Mouse (Mus musculus) heart, postnatal 36 days (tissue): Measurements from ENCODE around the gene Vwa3b. TPM values are rescaled to one million over a fixed set of nuclear protein-coding genes. Genes with fewer than 3 reads are reported as not detected.

Experiments used
- DNase-seq, 2 experiments: peaks; one replicate each; pipeline ENCODE4 v3.0.0; 2021 to 2022
- intact Hi-C: fragments of 180-260 bp; cut with DNase I; formaldehyde crosslinking; loops from one replicate; pipeline ENCODE4 v1.15.1; 2025
- total RNA-seq, 2 experiments: library from RNA; stranded (reverse); gene quantifications; 2 replicates each; pipeline ENCODE4 v1.2.3; 2021

The Vwa3b gene
- total RNA-seq, 2 experiments from 2014 or later, result 0.56 TPM; not detected in 1

DNA sequence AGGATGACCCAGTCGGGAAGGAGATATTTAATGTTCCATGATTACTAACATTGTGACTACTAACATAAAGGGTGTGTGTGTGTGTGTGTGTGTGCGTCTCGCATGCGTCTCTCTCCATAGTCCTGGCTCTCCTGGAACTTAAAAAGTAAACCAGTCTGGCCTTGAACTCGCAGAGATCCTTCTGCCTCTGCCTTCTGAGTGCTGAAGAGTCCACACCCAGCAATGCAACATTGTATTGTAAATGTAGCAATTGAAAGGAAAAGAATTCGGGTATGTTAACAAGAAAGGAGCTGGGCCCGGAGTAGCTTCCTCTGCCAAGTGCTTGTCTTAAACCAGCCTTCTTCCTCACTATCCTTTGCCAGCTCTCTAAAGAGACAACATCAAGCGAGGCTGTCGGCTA, 186.0 kb downstream of the Vwa3b start:
- intact Hi-C loops, result no loop called here
- no peak for DNase-seq

DNA sequence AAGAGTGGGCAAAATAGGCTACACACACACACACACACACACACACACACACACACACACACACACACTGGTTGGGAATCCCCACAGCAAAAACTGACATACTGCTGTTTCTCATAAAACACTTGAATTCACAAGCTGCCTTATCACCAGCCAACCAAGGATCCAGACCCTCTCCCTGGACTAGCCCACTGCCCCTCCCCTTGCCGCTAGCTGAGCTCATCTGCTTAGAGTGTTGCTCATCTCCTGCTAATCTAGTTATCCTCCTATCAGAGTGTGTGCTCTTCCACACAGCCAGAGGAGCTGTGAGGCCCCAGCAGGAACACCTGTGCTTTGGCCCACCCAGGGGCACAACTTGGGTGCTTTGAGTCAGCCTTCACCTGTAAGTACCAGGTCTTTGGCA, 187.7 kb downstream of the Vwa3b start, which contains the start of gene Cnga3:
Gene Cnga3, plus strand, starts transcription at position 291 of the 400 bp plus-strand sequence.
- no peak for DNase-seq
- intact Hi-C loops, result no loop called here

DNA sequence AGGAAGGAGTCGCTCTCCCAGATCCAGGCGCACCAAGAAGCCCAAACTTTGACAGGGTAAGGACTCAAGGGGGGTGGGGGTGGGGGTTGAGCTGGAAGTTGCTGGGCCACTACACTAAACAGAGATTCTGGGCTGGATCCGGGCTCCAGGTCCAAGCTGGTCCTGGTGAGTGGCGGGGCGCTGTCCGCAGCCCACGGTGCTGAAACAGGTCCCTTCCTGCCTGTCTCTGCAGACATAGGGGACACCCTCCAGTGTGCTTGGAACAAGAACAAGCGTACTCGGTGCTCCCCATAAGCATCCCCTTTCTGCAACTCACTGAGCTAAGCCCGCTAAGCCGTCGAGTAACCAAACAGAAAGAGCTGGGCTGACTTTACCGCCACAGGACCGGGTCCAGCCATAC, 192.0 kb downstream of the Vwa3b start:
- DNase-seq, result peak; percentile 31 to 60
- intact Hi-C loops, result no loop called here

DNA sequence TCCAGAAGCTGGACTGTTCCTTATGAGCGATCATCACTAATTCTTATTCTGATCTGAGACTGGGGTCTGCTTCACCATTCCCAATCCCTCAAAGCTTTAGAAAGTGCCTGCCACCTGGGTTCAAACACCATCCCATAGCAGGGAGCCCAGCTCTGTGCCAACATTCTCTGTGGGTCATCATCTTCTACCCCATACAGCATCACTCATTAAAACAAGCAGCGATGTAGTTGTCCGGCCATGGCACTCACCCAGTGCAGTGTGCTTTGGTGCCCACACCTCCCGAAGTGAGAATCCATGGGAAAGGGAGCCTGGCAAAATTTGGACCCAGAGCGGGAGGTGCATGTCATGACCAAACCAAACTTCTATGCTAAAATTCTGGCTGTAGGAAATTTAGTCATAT, 193.2 kb downstream of the Vwa3b start:
- intact Hi-C loops, result no loop called here
- DNase-seq, result no peak

DNA sequence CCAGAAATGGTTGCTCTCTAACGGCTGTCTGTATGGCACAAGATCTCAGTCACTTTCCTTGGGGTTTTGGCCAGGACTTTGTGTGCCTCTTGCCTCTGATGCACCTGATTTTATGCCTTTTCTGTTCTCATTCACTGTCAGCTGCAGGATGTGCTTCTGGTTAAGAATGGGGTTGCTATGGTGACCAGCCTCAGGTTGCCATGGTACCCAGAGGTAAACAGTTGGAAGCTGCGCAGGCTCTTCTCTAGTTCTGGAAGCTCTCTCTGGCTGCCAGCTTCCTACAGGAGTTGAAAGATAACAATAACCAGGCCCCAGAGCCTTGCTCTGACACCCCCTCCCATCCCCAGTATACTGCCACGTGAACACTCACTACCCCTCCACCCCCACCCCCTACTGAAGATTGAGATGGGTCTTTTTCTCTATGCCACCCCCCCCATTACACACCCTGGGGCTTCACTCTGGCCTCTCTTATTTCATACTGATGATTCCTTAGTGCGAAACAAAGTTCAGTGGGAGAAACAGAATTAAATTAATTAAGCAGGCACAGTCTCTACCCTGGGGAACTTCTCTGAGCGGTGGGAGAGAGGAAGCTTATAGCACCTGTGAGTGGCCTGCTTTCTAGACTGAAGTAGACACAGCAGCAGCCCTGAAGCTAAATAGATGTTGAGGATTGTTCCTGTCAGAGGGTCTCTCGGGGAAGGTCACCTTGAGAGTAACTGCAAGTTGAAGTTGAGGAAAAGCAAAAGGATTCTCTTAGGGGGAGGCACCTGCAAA, 193.9 kb downstream of the Vwa3b start:
- intact Hi-C loops, result no loop called here
- DNase-seq, result no peak

DNA sequence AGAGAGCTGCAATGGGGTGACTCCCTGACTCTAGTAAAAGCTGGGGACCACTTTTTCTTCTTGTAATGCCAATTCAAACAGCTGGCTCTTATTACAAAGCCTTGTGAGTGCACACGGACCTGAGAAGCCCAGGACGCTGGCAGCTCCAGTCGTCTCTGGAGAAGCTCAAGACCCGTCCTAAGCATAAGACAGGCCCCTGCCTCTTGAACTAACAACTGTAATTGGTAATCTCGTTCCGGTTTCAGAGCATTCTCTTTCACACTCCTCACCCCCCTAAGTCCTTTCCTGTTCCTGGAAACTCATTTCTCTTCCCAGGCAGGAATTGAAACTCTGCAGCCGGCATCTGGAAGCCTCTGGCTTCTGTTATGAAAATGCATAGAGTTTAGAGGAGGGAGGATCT, 195.6 kb downstream of the Vwa3b start:
- intact Hi-C loops, result no loop called here
- DNase-seq, result no peak

DNA sequence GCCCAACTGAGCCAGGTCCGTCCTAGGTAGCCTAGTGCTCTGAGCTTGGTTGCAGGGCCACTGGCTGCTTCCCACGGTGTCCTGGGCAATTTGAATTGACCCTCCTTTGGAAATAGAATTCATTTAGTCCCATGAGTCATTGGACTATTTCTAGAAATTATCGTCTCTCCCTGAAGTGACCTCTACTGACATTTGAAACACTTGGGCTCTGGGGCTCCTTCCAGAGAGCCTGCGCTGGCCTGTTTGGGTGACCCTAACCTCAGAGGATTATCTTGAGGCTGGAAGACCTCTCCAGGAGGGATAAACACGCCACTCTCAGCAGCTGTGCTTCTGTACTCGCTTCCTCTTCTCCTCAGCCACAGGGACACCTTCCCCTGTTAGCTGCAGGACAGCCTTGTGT, 204.0 kb downstream of the Vwa3b start:
- peak in 1 of 2 experiments; percentile 17 for DNase-seq
- intact Hi-C loops, result no loop called here

DNA sequence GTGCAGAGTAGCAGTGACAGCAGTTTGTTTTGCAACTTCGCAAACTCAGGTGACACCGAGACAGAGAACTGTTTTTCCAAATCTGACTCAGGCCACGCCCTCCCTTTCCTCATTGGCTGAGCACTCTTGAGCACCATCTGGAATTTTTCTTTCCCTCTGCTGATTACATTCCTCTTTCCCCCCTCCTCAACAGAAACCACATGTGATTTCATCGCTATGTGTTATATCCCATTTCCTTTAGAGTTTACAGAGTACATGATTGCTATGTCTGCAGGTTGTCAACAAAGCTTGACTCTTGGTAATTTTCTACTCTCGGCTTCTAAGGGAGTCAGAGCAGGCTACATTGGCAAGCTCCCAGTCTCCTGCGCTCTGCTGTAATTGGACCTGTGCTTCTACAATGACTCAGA, 204.9 kb downstream of the Vwa3b start:
- intact Hi-C loops, result no loop called here
- DNase-seq, result peak; percentile 12 to 29

Other genes with a start within 250 kb of the Vwa3b start
- 10 to 100 TPM; 32.9 to 35.9 TPM for gene Tmem131, start 82.9 kb upstream of the Vwa3b start, total RNA-seq
- gene Cnga3, start 187.8 kb downstream of the Vwa3b start, total RNA-seq, result under 1 TPM; 0.86 to 0.87 TPM